In the genomic region with DNA sequence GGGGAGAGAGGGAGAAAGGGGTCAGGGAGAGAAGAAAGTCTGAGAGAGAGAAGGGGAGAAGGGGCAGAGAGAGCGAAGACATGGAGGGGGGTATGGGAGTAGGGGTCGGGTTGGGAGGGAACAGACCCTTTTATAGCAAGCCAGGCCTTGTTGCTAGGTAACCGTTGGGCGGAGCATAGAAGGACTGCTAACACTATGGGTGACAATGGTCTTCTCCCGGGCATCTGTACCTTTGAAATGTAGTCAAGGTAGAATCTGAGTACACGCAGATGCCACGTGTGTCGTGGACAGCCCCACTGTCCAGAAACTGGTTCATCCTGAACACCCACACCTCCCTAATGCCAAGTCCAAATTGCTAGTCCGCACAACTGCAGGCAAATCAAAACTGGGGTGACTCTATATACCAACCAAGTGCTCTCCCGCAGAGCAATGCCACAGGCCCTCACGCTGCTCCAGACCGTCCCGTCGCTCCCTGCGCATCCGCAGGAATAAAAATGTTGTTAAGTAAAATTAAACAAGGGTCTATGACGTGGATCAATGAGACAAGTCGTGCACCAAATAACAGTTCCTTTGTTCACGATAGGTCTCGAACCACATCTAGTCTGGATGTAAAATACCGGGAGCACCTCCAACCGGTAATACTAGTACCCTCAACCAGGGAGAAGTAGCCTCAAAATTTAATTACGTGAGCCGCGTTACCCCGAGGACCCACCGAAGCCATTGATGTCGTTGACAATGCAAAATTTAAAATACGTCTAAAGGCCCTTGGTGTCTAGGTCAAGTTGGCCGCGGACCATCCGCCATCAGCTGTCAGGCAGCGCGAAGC, we compare ENCODE assay signal across 8 mouse cellular contexts. TPM values are rescaled to one million over a fixed set of nuclear protein-coding genes. Genes with fewer than 3 reads are reported as not detected.
DNase-seq lines count a peak whose midpoint lies in the region; ATAC-seq and TF ChIP-seq lines count a peak whose summit lies in the region.

No protein-coding gene starts in this region.

- no peak for TF ChIP-seq CTCF in C2C12 (IDR thresholded peaks at IDR 0.05; ENCODE audit: control insufficient read depth, insufficient read depth, insufficient read length)
- no peak for TF ChIP-seq CTCF in lung, adult 2 months (IDR thresholded peaks at IDR 0.05; ENCODE audit: insufficient read depth, low read length)
- TF ChIP-seq CTCF in olfactory bulb, adult 2 months (IDR thresholded peaks at IDR 0.05; ENCODE audit: insufficient read depth, low read depth, low read length), result no peak

- peak overlapping the region; percentile 95 for H3K27ac ChIP-seq in hindbrain, embryonic 12.5 days
- peak overlapping the region; percentile 94; the same call in 1 of the 2 replicates for H3K27ac ChIP-seq in olfactory bulb, adult 2 months (ENCODE audit: insufficient read depth, low read depth, low read length)

- H3K79me3 ChIP-seq in C2C12 (ENCODE audit: low read depth), result peaks cover 24% of the 10 kb centered on the region

- no peak for TF ChIP-seq POLR2A in lung, adult 2 months (IDR thresholded peaks at IDR 0.05; ENCODE audit: borderline replicate concordance, extremely low read depth, low read depth, low read length)
- TF ChIP-seq POLR2A in olfactory bulb, adult 2 months (IDR thresholded peaks at IDR 0.05; ENCODE audit: insufficient read depth, low read depth, low read length), result no peak

- H3K4me3 ChIP-seq in C2C12 (ENCODE audit: insufficient read depth, poor library complexity, severe bottlenecking), result peak overlapping the region; percentile 58
- peak overlapping the region; percentile 87 for H3K4me3 ChIP-seq in hindbrain, embryonic 12.5 days
- H3K4me3 ChIP-seq in lung, adult 2 months (replicated peaks; ENCODE audit: extremely low read depth, low read depth, low read length), result peak overlapping the region; percentile 69
- H3K4me3 ChIP-seq in olfactory bulb, adult 2 months (ENCODE audit: insufficient read depth, low read depth, low read length), result peak overlapping the region; percentile 82

- peaks cover 17% of the 10 kb centered on the region for H3K4me1 ChIP-seq in hindbrain, embryonic 12.5 days
- H3K4me1 ChIP-seq in lung, adult 2 months (ENCODE audit: control insufficient read depth, insufficient read depth, low read length), result peaks cover 10% of the 10 kb centered on the region; the same call in 1 of the 2 replicates
- peaks cover 15% of the 10 kb centered on the region for H3K4me1 ChIP-seq in olfactory bulb, adult 2 months (ENCODE audit: control insufficient read depth, insufficient read depth, low read length)

- peak; percentile 39 for ATAC-seq in frontal cortex, adult (ENCODE audit: low TSS enrichment)
- peak; percentile 73 for ATAC-seq in hindbrain, embryonic 12.5 days (ENCODE audit: low FRiP score)
- ATAC-seq in granulocyte monocyte progenitor cell, adult 5-6 weeks (replicated peaks; ENCODE audit: poor library complexity, severe bottlenecking), result no peak; the same call in 1 of the 2 replicates

- H3K27me3 ChIP-seq in C2C12 (ENCODE audit: control insufficient read depth, insufficient read depth, insufficient read length), result no peaks in the 10 kb centered on the region
- no peaks in the 10 kb centered on the region for H3K27me3 ChIP-seq in hindbrain, embryonic 12.5 days

- DNase-seq in frontal cortex, postnatal 25 days (ENCODE audit: low spot score in 2 of 2), result no peak
- DNase-seq in embryo, embryonic 11 days, result peak; percentile 51
- DNase-seq in lung, adult 2 months, result peak; percentile 9

- peaks cover 39% of the 10 kb centered on the region for H3K79me2 ChIP-seq in C2C12 (ENCODE audit: control insufficient read depth, insufficient read depth)

- peak overlapping the region; percentile 35 for H3ac ChIP-seq in C2C12 (ENCODE audit: control insufficient read depth, insufficient read length, low read depth)

- H3K9me3 ChIP-seq in hindbrain, embryonic 12.5 days (replicated peaks), result no peaks in the 10 kb centered on the region

- peaks cover 18% of the 10 kb centered on the region for H3K36me3 ChIP-seq in C2C12 (ENCODE audit: control insufficient read depth, insufficient read depth)
- peaks cover 13% of the 10 kb centered on the region for H3K36me3 ChIP-seq in hindbrain, embryonic 12.5 days

- peak overlapping the region; percentile 83 for H3K9ac ChIP-seq in hindbrain, embryonic 12.5 days

- 10% methylated on average over 34 of the region's 34 CpGs for WGBS in hindbrain, embryonic 12.5 days
- WGBS in lung, adult 2 months, result 9% methylated on average over 34 of the region's 34 CpGs
- 3% methylated on average over 34 of the region's 34 CpGs for WGBS in olfactory bulb, adult 2 months

- H3K4me2 ChIP-seq in hindbrain, embryonic 12.5 days (replicated peaks), result peak overlapping the region; percentile 80

TF ChIP-seq in C2C12, 6 proteins besides CTCF, POLR2A, EP300 and RAD21:
- TF ChIP-seq MYOD1 (IDR thresholded peaks at IDR 0.05; ENCODE audit: control insufficient read depth, insufficient read length, low read depth) (no peak), FOSL1 (IDR thresholded peaks at IDR 0.05; ENCODE audit: insufficient read depth, low read length, poor library complexity, severe bottlenecking) (no peak), USF1 (IDR thresholded peaks at IDR 0.05; ENCODE audit: low read depth) (no peak), MAX (IDR thresholded peaks at IDR 0.05) (no peak), MYOG (IDR thresholded peaks at IDR 0.05; ENCODE audit: control insufficient read depth, extremely low read depth, insufficient read length) (no peak), CEBPB (IDR thresholded peaks at IDR 0.05; ENCODE audit: low read depth) (no peak)

RNA-seq across cellular contexts. Expression of gene Afg3l1, which starts 0.6 kb away (rescaled TPM):
- polyA plus RNA-seq in C2C12 (2012; fragmentation: generic; extraction: Trizol), result 35.9 TPM
- 64.7 and 66.5 TPM in 2 replicates for polyA plus RNA-seq in hindbrain, embryonic 12.5 days (2016; fragmentation: Nextera tagmentation; extraction: Ambion mirVana)
- 13.0 and 21.4 TPM in 2 replicates for polyA plus RNA-seq in lung, adult 2 months (2012; rRNA removed)
- polyA plus RNA-seq in olfactory bulb, adult 2 months (2012; ENCODE audit: insufficient read depth, insufficient read length, low replicate concordance, missing spikeins), result not detected in 2 replicates
- total RNA-seq in granulocyte monocyte progenitor cell, adult 5-6 weeks (2014; fragmentation: Nextera tagmentation), result 38.4 and 42.1 TPM in 2 replicates
- 21.2 and 25.0 TPM in 2 replicates for total RNA-seq in granulocyte monocyte progenitor cell, adult 5-6 weeks (2017)

RNA-seq across cellular contexts. Expression of gene Dbndd1, which starts 38.1 kb away (rescaled TPM):
- polyA plus RNA-seq in C2C12 (2012; fragmentation: generic; extraction: Trizol), result 1.5 TPM
- polyA plus RNA-seq in hindbrain, embryonic 12.5 days (2016; fragmentation: Nextera tagmentation; extraction: Ambion mirVana), result 48.0 and 48.8 TPM in 2 replicates
- polyA plus RNA-seq in lung, adult 2 months (2012; rRNA removed), result 1.8 and 2.6 TPM in 2 replicates
- polyA plus RNA-seq in olfactory bulb, adult 2 months (2012; ENCODE audit: insufficient read depth, insufficient read length, low replicate concordance, missing spikeins), result not detected in 2 replicates
- not detected in 2 replicates for total RNA-seq in granulocyte monocyte progenitor cell, adult 5-6 weeks (2014; fragmentation: Nextera tagmentation)
- not detected in 2 replicates for total RNA-seq in granulocyte monocyte progenitor cell, adult 5-6 weeks (2017)

RNA-seq across cellular contexts. Expression of gene Gas8, which starts 41.5 kb away (rescaled TPM):
- 29.8 TPM for polyA plus RNA-seq in C2C12 (2012; fragmentation: generic; extraction: Trizol)
- 41.7 and 44.6 TPM in 2 replicates for polyA plus RNA-seq in hindbrain, embryonic 12.5 days (2016; fragmentation: Nextera tagmentation; extraction: Ambion mirVana)
- polyA plus RNA-seq in lung, adult 2 months (2012; rRNA removed), result 9.2 and 14.0 TPM in 2 replicates
- polyA plus RNA-seq in olfactory bulb, adult 2 months (2012; ENCODE audit: insufficient read depth, insufficient read length, low replicate concordance, missing spikeins), result not detected in 2 replicates
- 6.5 and 7.5 TPM in 2 replicates for total RNA-seq in granulocyte monocyte progenitor cell, adult 5-6 weeks (2014; fragmentation: Nextera tagmentation)
- 12.1 and 13.6 TPM in 2 replicates for total RNA-seq in granulocyte monocyte progenitor cell, adult 5-6 weeks (2017)

RNA-seq across cellular contexts. Expression of gene Def8, which starts 53.8 kb away (rescaled TPM):
- polyA plus RNA-seq in C2C12 (2012; fragmentation: generic; extraction: Trizol), result 23.9 TPM
- 40.1 and 42.5 TPM in 2 replicates for polyA plus RNA-seq in hindbrain, embryonic 12.5 days (2016; fragmentation: Nextera tagmentation; extraction: Ambion mirVana)
- polyA plus RNA-seq in lung, adult 2 months (2012; rRNA removed), result 23.0 and 30.9 TPM in 2 replicates
- not detected in 2 replicates for polyA plus RNA-seq in olfactory bulb, adult 2 months (2012; ENCODE audit: insufficient read depth, insufficient read length, low replicate concordance, missing spikeins)
- total RNA-seq in granulocyte monocyte progenitor cell, adult 5-6 weeks (2014; fragmentation: Nextera tagmentation), result 55.6 and 58.3 TPM in 2 replicates
- total RNA-seq in granulocyte monocyte progenitor cell, adult 5-6 weeks (2017), result 57.5 and 75.5 TPM in 2 replicates

Comparison
In these comparisons a context has a peak if more than half of its experiments do, and no peak if none do; other contexts are left out.
1. DNase-seq: peak in embryo, embryonic 11 days (single experiment) and lung, adult 2 months (single experiment); none in frontal cortex, postnatal 25 days (0 of 2).
2. RNA of gene Afg3l1, which starts 0.6 kb away (polyA plus RNA-seq): 64.7 to 66.5 TPM in hindbrain, embryonic 12.5 days, 35.9 TPM in C2C12 (single experiment) and 13.0 to 21.4 TPM in lung, adult 2 months; not detected in olfactory bulb, adult 2 months; every median in the first group is over 10 times any median in the second.
3. RNA of gene Dbndd1, which starts 38.1 kb away (polyA plus RNA-seq): 48.0 to 48.8 TPM in hindbrain, embryonic 12.5 days; 1.8 to 2.6 TPM in lung, adult 2 months, 1.5 TPM in C2C12 (single experiment) and not detected in olfactory bulb, adult 2 months; every median in the first group is over 10 times any median in the second.
4. Peak in every context shown above with its lines, with median percentiles within 50 percentile points of each other: H3K4me3 ChIP-seq.